Mouse (Mus musculus) forebrain, postnatal 0 days (tissue): ENCODE data around the gene Hmox2. TPM values are rescaled to one million over a fixed set of nuclear protein-coding genes. Genes with fewer than 3 reads are reported as not detected.

Experiments
- ATAC-seq: fragments of 200-750 bp; cut with Nextera tagmentation; 2 replicates; pipeline ENCODE4 v1.8.0; 2017; ENCODE audit warnings: mild to moderate bottlenecking, moderate library complexity
- DNase-seq: peaks from one replicate; pipeline ENCODE4 v3.0.0-alpha.2; 2015
- H3K27ac ChIP-seq: fragments of 300-500 bp; sonication (generic); 2 replicates; pipeline ENCODE4 v1.5.1; 2014; ENCODE audit warnings: low read depth, mild to moderate bottlenecking, antibody characterized with exemption, low read length, moderate library complexity, mixed read lengths
- H3K27me3 ChIP-seq: fragments of 300-500 bp; sonication (generic); 2 replicates; pipeline ENCODE4 v1.6.1; 2014; ENCODE audit warnings: mild to moderate bottlenecking, low read length, mixed read lengths; ENCODE audit not compliant: insufficient read depth
- H3K36me3 ChIP-seq: fragments of 300-500 bp; sonication (generic); 2 replicates; pipeline ENCODE4 v1.6.1; 2014; ENCODE audit warnings: mild to moderate bottlenecking, moderate library complexity; ENCODE audit not compliant: insufficient read depth
- H3K4me1 ChIP-seq: fragments of 300-500 bp; sonication (generic); 2 replicates; pipeline ENCODE4 v1.6.1; 2014; ENCODE audit warnings: antibody characterized with exemption; ENCODE audit not compliant: insufficient read depth
- H3K4me2 ChIP-seq: fragments of 300-500 bp; sonication (generic); 2 replicates; pipeline ENCODE4 v1.6.1; 2014; ENCODE audit warnings: low read depth, mild to moderate bottlenecking, moderate library complexity
- H3K4me3 ChIP-seq: fragments of 300-500 bp; sonication (generic); 2 replicates; pipeline ENCODE4 v1.5.1; 2014; ENCODE audit warnings: low read depth, low read length, mixed read lengths
- H3K9ac ChIP-seq: fragments of 300-500 bp; sonication (generic); 2 replicates; pipeline ENCODE4 v1.6.1; 2014; ENCODE audit warnings: mild to moderate bottlenecking
- H3K9me3 ChIP-seq: fragments of 300-500 bp; sonication (generic); 2 replicates; pipeline ENCODE4 v1.6.1; 2016; ENCODE audit warnings: low read length
- CTCF ChIP-seq: sonication (generic); IDR thresholded peaks from 2 replicates; pipeline ENCODE4 v1.5.1; 2016; ENCODE audit warnings: antibody characterized with exemption, control low read depth, low read depth
- WGBS: fragments of 180-500 bp; shearing (Covaris S2); extraction: QIAGEN DNeasy Blood & Tissue Kit; methylation state at CpG from one replicate; pipeline ENCODE4 v1.1.7; 2014; 5-methylcytosine and 5-hydroxymethylcytosine counted together
- polyA plus RNA-seq: library from polyadenylated mRNA; unstranded; fragments of >200 nt; fragmentation: Nextera tagmentation; extraction: Ambion mirVana; gene quantifications from 2 replicates; pipeline ENCODE4 v1.2.1, GENCODE M21; 2015
- total RNA-seq: library from RNA; depleted of rRNA; stranded (reverse); fragments of >200 nt; gene quantifications from 2 replicates; pipeline ENCODE4 v1.2.3, GENCODE M21; 2014

Hmox2 gene
- total and polyA plus RNA-seq, 2 experiments from 2014 or later: 54.5 to 88.7 TPM

- Histone ChIP-seq H3K9me3 (no peaks in the 10 kb centered on the region), H3K4me3 (no peak overlapping the region), H3K27me3 (no peaks in the 10 kb centered on the region), H3K4me1 (peaks cover 6% of the 10 kb centered on the region; the same call in 1 of the 2 replicates), H3K36me3 (no peaks in the 10 kb centered on the region), H3K4me2 (no peak overlapping the region), H3K27ac (no peak overlapping the region), H3K9ac (no peak overlapping the region)
- no peak for TF ChIP-seq CTCF
- no peak for ATAC-seq
- DNase-seq: no peak
- 76% methylated on average over 4 of the region's 4 CpGs for WGBS
These were observed 895 bp upstream of the Hmox2 start for GRCm38 (mm10) chr16:4725266-4725665.

- DNase-seq (no peak), ATAC-seq (peak; percentile 73)
- Histone ChIP-seq H3K9me3 (no peaks in the 10 kb centered on the region), H3K4me1 (peaks cover 6% of the 10 kb centered on the region; the same call in 1 of the 2 replicates), H3K27ac (peak overlapping the region; percentile 60), H3K27me3 (no peaks in the 10 kb centered on the region), H3K9ac (peak overlapping the region; percentile 88), H3K4me3 (peak overlapping the region; percentile 86), H3K36me3 (no peaks in the 10 kb centered on the region), H3K4me2 (peak overlapping the region; percentile 79)
- under 1% methylated on average over 40 of the region's 40 CpGs for WGBS
- 0 out of 2 replicates have a peak, but pooled peaks have one; percentile 5 for TF ChIP-seq CTCF
These were observed 467 bp downstream of the Hmox2 start for GRCm38 (mm10) chr16:4726528-4727128.

GRCm38 (mm10) chr16:4727526-4727925 is 1.4 kb downstream of the Hmox2 start:
- H3K9me3 ChIP-seq: no peaks in the 10 kb centered on the region
- ATAC-seq (no peak), DNase-seq (no peak)
- peak overlapping the region; percentile 19 for H3K4me2 ChIP-seq
- H3K27ac ChIP-seq: no peak overlapping the region
- no peak for TF ChIP-seq CTCF
- H3K4me3 ChIP-seq: no peak overlapping the region
- peaks cover 6% of the 10 kb centered on the region; the same call in 1 of the 2 replicates for H3K4me1 ChIP-seq
- H3K27me3 ChIP-seq: no peaks in the 10 kb centered on the region
- no peak overlapping the region for H3K9ac ChIP-seq
- H3K36me3 ChIP-seq: no peaks in the 10 kb centered on the region
- 94% methylated on average over 1 of the region's 1 CpGs for WGBS

GRCm38 (mm10) chr16:4727963-4728362 is 1.8 kb downstream of the Hmox2 start:
- no peak overlapping the region for H3K9ac ChIP-seq
- no peaks in the 10 kb centered on the region for H3K27me3 ChIP-seq
- WGBS: 96% methylated on average over 1 of the region's 1 CpGs
- no peak for DNase-seq
- ATAC-seq: no peak
- H3K27ac ChIP-seq: no peak overlapping the region
- peaks cover 6% of the 10 kb centered on the region; the same call in 1 of the 2 replicates for H3K4me1 ChIP-seq
- no peak overlapping the region for H3K4me3 ChIP-seq
- no peak overlapping the region for H3K4me2 ChIP-seq
- no peaks in the 10 kb centered on the region for H3K9me3 ChIP-seq
- H3K36me3 ChIP-seq: no peaks in the 10 kb centered on the region
- TF ChIP-seq CTCF: no peak

DNA sequence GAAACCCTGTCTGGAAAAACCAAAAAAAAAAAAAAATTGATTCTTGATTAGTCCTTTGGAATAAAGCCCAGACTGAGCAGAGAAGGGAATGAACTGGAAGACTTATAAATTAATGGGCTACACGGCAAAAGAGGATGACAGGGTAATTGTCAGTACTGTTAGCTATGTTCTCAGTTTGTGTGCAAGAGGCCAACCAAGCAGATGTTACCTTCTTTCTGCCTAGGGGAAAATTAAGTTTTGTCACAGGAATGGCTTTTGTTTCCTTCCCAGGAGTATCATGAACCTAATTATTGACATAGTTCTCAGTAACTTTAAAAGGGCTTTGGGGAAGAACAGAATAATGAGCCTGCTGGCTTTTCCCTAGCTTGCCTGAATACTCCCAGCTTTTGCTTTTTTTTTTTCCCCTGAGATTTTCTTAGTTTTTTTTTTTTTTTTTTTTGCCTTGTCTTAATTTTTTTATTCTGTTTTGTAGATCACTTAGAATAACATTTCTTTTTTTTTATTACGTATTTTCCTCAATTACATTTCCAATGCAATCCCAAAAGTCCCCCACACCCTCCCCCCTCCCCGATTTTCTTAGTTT is 4.7 kb downstream of the Hmox2 start:
- TF ChIP-seq CTCF: no peak
- Histone ChIP-seq H3K4me1 (peaks cover 6% of the 10 kb centered on the region; the same call in 1 of the 2 replicates), H3K9ac (no peak overlapping the region), H3K4me2 (no peak overlapping the region), H3K27me3 (no peaks in the 10 kb centered on the region), H3K27ac (no peak overlapping the region), H3K4me3 (no peak overlapping the region), H3K9me3 (no peaks in the 10 kb centered on the region), H3K36me3 (no peaks in the 10 kb centered on the region)
- DNase-seq (no peak), ATAC-seq (no peak)
- WGBS: 60% methylated on average over 3 of the region's 3 CpGs

DNA sequence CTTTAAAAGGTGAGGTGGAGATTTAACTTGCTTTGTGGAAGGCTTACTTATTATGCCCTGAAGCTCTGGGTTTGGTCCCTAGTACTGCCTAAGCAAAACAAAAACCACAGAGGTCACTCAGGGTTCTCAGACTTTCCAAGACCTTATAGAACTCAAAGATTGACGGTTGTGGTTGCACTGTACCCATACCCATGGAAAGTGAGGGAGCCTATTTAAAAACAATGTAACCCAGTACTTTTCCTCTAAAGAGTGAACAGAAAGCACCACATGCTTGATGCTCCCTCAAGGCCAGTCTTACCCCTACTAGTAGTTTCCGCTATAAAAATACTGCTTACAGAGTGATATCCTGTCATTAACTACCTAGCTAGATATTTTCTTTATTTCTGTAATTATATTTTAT is 10.1 kb downstream of the Hmox2 start:
- 93% methylated on average over 2 of the region's 2 CpGs for WGBS
- ATAC-seq (no peak), DNase-seq (no peak)
- no peak for TF ChIP-seq CTCF
- Histone ChIP-seq H3K4me2 (no peak overlapping the region), H3K9ac (no peak overlapping the region), H3K27ac (no peak overlapping the region), H3K9me3 (no peaks in the 10 kb centered on the region), H3K27me3 (no peaks in the 10 kb centered on the region), H3K4me3 (no peak overlapping the region), H3K36me3 (no peaks in the 10 kb centered on the region), H3K4me1 (no peaks in the 10 kb centered on the region)

- H3K27me3 ChIP-seq: no peaks in the 10 kb centered on the region
- 97% methylated on average over 2 of the region's 2 CpGs for WGBS
- H3K27ac ChIP-seq: no peak overlapping the region
- TF ChIP-seq CTCF: no peak
- no peaks in the 10 kb centered on the region for H3K36me3 ChIP-seq
- no peak overlapping the region for H3K9ac ChIP-seq
- no peaks in the 10 kb centered on the region for H3K9me3 ChIP-seq
- H3K4me2 ChIP-seq: no peak overlapping the region
- H3K4me1 ChIP-seq: no peaks in the 10 kb centered on the region
- no peak overlapping the region for H3K4me3 ChIP-seq
- DNase-seq (no peak), ATAC-seq (no peak)
These were observed 13.8 kb downstream of the Hmox2 start for GRCm38 (mm10) chr16:4739994-4740393.
